Mouse (Mus musculus) frontal cortex, postnatal 14 days (tissue): ENCODE measurements around the gene Dot1l.

ENCODE experiments used
- DNase-seq, 2 experiments: peaks; one replicate each; pipeline ENCODE4 v3.0.0; 2022; ENCODE audit warnings: low spot score in 2 of 2

The Dot1l gene

DNA sequence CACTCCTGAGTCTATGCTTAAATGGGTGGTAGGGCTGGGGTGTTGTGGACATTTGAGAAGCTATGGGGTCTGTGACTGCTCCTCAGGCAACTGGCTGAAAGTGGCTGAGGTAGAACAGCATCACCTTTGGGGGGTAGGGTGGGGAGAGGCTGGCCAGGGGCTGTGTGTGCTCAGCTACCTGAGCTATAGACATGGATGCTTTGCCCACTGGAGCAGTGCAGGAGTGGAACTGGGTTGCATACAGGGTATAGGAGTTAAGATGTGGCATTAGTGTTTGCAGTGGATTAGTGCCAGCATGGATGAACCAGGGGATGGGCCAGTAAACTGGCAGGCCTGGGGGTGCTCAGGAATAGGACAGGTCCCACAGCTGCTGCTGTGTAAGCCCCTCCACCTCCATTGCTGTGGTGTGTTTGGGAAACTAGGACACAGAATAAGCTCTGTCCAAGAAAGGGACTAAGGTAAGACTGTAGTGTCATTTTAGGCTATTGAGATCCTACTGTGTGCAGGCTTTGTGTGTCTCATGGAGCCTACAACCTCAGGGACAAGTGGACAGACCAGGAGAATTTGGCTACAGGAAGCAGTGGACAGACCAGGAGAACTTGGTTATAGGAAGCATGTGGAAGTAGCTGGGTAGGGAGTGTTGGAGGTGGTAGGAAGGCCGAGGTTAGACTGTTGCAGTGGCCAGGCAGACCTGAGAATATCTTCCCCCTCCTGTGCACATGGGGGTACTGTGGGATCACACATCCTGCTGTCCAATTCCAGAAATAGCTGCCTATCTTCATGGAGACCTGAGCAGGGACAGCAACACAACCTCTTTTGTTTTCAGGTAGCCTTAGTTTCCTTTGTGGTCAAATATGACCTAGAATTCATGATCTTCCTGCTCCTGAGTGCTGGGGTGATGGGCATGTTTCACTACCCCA, 74.6 kb downstream of the Dot1l start:
- DNase-seq: no peak

DNA sequence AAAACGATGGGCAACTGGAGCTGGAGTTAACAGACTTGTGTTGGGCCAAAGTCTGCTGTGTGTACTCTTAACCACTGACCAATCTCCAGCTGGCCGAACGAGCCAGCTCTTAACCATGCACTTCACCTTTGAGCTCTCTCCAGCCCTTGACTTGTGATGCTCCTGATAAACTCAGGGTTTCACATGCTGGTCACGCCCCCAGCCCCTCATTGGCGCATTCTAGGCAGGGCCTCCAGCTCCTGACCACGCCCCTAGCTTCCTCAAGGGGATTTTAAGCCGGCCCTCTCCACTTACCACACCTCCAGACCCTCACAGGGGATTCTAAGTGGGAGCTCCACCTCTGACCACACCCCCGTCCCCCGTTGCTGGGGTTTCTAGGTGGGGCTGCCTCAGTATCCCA, 76.1 kb downstream of the Dot1l start:
- no peak for DNase-seq

DNA sequence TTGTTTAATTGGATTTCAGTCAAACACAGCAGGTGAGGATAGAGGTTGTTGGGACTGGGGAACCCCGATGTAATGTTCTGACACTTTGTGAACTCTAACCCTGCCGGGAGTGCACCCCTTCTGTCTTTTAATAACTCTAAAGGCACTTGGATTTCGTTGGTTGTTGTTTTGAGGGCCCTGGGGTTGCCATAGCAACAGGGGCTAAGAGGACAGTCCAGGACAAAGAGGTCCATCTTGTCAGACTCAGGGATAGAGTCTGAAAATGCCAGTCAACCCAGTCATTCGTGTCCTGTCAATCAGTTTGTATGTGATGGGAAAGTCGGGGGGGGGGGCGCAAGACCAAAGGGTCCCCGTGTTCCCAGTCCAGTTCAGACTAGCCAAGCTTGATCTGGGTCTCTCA, 77.8 kb downstream of the Dot1l start:
- no peak for DNase-seq

DNA sequence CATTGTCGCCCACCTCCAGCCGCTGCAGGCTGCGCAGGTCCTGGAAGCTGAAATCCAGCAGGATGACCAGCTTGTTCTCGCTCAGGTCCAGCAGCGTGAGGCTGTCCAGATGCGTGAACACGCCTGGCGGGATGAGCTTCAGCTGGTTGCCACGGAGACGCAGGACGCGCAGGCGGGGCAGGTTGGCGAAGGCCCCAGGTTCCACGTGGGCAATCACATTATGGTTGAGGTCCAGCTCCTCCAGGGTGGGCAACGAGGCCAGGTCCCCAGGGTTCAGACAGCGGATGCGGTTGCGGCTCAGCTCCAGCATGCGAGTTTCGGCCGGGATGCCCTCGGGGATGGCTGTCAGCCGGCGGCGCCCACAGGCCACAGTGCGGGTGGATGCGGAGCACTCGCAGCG, 80.6 kb downstream of the Dot1l start:
- no peak for DNase-seq

DNA sequence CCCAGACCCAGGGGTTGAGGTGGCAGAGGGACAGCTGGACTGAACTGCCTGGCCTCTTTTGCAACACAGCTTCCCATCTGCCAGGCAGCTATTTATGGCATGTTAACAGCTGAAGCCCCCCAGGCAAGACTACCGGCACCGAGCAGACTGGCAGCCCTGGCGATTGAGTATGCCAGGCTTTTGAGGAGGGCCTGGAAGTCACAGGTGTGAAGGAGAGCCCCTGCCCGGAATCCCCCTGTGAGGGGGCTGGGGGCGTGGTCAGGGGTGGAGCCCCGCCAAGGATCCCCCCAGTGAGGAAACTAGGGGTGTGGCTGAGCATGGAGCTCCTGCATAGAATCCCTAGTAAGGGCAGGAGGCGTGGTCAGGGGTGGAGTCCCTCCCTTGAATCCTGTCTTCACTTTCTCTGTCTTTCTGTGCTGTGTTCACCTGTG, 82.0 kb downstream of the Dot1l start:
- no peak for DNase-seq

DNA sequence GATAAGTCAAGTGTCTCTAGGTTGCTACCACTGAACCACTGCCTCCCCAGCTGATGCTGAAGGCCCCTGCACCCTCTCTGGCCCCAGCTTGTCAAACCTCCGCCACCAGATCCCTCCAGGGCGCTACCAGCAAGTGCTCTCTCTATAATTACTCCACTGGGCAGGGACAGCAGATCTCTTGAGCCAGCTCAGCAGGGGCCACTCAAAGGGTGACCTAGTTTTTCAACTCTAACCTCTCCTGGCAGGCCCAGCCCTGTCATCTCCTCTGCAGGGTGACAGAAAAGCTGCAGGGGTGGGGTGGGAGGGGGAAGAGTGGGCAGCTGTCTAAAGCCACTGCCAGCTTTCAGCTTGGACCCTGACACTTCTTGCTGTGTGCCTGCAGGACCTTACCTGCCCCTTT, 82.8 kb downstream of the Dot1l start:
- no peak for DNase-seq

DNA sequence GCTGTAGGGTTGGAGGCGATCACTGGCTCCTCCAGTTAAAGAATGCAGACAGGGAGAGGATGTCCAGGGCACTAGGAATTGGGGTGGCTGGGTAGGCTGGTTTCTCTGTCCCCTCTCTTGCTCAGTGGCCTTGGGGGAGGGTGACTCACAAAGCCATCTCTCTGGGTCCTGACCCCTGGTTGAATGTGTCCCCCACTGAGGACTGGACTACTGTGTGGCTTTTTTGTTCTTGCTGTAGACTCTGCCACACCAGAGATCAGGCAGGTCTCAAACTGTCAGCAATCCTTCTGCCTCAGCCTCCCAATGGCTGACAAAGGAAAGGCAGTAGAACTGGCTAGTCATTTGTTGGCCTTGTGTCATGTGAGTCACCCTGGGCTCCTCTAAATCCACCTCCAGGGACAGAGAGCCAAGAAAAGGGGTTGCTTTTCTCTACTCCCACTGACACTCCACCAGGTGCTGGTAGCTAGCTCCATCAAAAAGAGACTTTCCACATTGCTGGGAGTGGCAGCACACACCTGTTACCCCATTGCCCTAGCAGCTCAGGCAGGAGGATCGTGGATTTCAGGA, 83.4 kb downstream of the Dot1l start:
- no peak for DNase-seq

DNA sequence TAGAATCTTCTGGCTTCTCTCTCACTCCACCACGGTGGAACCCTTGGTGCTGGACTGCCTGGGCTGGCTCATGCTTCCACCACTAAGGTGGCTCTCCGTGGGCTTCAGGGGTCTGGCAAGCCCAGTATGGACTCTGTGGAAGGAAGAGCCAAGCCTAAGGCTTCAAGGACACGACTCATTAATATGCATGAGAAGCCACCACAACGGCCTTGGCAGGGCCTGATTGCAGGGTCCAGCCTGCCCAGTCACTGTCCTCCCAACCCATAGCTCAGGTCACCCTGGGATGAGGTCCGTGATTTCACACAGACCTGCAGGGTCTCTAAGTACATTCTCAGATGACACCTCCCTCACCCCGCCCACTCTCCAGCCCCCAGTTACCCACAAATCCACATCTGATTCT, 84.8 kb downstream of the Dot1l start:
- no peak for DNase-seq

DNA sequence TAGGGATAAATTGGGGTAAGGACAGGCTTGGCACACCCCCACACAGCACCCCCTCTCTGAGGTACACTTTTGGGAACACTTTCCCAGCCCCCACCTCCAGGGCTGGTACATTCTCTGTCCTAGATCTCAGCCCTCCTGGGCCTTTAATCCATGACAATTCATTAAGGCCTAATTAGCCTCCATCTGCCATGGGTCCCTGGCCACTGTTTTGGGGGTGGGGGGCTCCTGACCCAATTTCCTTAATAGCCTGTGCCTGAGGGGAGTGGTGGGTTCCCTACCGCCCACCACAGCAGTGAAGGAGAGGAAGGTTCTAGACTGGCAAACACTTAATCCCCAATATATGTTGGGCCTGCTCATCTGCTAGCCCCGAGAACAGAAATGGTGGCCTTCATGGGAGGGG, 86.7 kb downstream of the Dot1l start:
- no peak for DNase-seq

DNA sequence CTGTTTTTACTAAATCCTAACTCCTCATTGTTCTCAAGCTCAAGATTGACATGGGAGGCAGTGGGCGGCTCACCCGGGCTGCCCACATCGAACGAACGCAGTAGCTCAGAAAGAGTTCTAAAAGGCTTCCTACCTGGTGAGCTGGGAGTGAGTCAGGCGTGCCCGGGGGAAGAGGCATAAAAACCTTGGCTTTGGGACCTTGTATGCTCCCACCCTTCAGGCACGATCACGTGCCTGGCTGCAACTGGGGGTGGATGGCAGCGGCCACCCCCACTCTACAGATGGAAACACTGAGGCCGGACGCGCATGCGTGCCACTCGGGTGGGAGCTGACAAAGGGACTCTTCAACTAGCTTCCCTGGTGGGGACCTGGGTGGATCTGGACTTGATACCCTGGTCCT, 87.3 kb downstream of the Dot1l start:
- no peak for DNase-seq

DNA sequence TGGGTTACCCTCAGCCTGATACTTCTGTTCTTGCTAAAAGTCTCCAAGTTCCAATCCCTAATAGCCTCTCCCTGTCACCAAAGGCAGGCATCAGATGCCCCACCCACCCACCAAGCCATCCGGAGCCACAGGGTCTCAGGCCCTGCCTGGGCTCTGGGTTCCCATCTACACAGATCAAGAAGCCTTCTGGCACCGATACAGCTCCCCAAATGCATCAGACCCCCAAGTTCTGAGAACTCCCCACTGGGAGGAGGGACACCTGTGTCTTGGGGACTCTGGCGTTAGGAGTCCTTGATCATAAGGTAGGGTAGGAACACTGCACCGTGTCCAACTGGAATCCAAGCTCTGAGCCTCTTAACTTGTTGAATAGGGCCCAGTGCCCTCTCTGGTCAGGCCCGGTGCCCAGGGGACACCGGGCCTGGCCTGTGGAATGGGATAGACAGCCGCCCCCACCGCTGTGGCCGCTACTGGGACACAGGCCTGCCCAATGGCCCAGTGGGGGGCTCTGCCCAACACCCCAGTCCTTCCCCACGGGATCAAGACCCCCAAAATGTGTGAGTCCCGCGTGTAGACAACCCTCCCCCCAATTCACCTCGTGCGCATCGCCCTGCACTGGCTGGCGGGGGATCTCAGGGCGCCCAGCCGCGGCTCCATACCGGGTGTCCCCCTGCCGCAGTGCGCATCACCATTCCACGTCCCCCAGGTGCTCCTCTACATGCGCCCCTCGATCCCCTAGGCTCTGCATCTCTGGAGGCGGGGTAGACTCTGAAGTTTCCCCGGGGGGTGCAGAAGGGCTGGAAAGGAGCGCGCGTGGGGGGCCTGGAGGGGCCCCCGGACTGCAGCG, 88.3 kb downstream of the Dot1l start:
- DNase-seq: no peak

DNA sequence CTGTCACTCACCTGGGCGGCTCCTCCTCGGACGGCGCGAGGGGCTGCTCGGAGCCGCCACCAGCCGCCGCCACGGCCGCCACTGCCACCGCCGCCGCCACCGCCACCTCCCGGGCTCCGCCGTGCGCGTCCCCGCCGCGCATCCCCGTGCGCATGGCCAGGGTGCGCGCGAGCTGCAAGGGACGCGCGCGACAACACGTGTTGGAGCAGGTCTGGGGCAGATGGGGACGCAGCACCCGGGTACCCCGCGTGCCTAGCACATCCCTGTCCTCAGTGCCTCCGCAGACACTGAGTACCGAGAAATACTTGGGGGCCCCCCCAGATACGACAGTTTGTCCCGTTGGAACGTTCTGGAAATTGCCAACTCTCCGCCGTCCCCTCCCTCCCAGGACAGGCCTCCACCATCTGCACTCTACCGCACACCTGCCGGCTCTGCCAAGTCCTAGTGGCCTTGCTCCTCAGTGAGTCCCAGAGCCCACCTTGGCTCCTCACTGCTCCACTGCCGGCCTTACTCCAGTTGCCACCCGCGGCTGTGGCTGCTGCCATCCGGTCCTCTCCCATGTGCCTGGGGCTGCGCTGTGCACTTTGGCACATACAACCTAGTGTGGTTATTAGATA, 89.0 kb downstream of the Dot1l start, which contains the start of gene Lingo3:
Lingo3 (minus strand) TSS at position 109 of the 617 bp plus-strand sequence.
- DNase-seq: peak in 1 of 2 experiments; percentile 44
